Mouse (Mus musculus) adrenal gland, adult 10 weeks (tissue): ENCODE data around the gene Gm9817. TPM values are rescaled to one million over a fixed set of nuclear protein-coding genes. Genes with fewer than 3 reads are reported as not detected.

Experiments used
- polyA plus RNA-seq: library from polyadenylated mRNA; stranded (reverse); fragments of 350-450 nt; fragmentation: Illumina TruSeq; extraction: RNeasy Lipid Tissue Mini Kit (QIAGEN cat#74804); gene quantifications from one replicate; pipeline ENCODE4 v1.2.3, GENCODE M21; 2014; ENCODE audit warnings: low read depth, low replicate concordance

The Gm9817 gene
- not detected for polyA plus RNA-seq

DNA sequence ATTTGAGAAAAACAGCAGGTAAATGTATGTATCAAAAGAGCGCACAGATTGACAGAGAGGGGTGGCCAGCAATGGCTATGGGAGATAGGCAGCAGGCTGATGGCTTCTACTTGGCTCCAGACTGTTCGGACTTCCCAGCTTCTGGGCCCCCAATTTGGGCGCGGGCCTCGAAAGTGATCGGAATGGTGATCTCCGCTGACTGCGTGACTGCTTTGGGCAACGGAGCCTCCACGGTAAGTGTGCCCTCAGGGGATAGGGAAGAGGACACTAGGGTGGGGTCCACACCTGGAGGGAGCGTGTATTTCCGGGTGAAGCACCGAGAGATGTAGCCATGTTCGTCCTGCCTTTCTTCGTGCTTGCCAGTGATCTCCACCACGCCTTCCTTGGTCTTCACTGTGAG is at the start of gene Gm9817:
TSS of gene Gm9817 (plus strand) at position 301 of the 400 bp plus-strand sequence.

Other genes starting within 250 kb of the Gm9817 start
- 4.4 TPM for gene Dtnbp1, start 76.5 kb upstream of the Gm9817 start, polyA plus RNA-seq